Mouse (Mus musculus) myocyte (in vitro differentiated cells): ENCODE data around the gene Cdc6. TPM values are rescaled to one million over a fixed set of nuclear protein-coding genes. Genes with fewer than 3 reads are reported as not detected.

ENCODE experiments used
- H3K27me3 ChIP-seq: one replicate; pipeline ENCODE4 v1.6.1; 2011; ENCODE audit not compliant: control insufficient read depth, insufficient read depth, insufficient read length
- H3K36me3 ChIP-seq: one replicate; pipeline ENCODE4 v1.6.1; 2011; ENCODE audit not compliant: control insufficient read depth, insufficient read depth
- H3K4me2 ChIP-seq: one replicate; pipeline ENCODE4 v1.6.1; 2011; ENCODE audit warnings: low read depth, control low read depth
- H3K4me3 ChIP-seq: one replicate; pipeline ENCODE4 v1.5.1; 2011; ENCODE audit warnings: mild to moderate bottlenecking, control low read depth, moderate library complexity
- H3K79me2 ChIP-seq: one replicate; pipeline ENCODE4 v1.6.1; 2011; ENCODE audit not compliant: control insufficient read depth, insufficient read depth
- H3ac ChIP-seq: one replicate; pipeline ENCODE4 v1.6.1; 2011; ENCODE audit not compliant: control insufficient read depth, insufficient read length
- CEBPB ChIP-seq: IDR thresholded peaks from 2 replicates; pipeline ENCODE4 v1.6.1; 2011; ENCODE audit warnings: mild to moderate bottlenecking, moderate library complexity; ENCODE audit not compliant: poor library complexity, insufficient read depth, severe bottlenecking
- E2F4 ChIP-seq: IDR thresholded peaks from one replicate; pipeline ENCODE4 v1.6.1; 2011; ENCODE audit warnings: mild to moderate bottlenecking, control low read depth, moderate library complexity; ENCODE audit not compliant: insufficient read depth
- MAX ChIP-seq: IDR thresholded peaks from one replicate; pipeline ENCODE4 v1.6.1; 2011; ENCODE audit warnings: low read depth, mild to moderate bottlenecking, control low read depth
- MYOD1 ChIP-seq, 3 experiments: IDR thresholded peaks; one replicate each; pipeline ENCODE4 v1.6.1; 2011; ENCODE audit warnings: control low read depth in 2 of 3, low read depth in 2 of 3, mild to moderate bottlenecking in 2 of 3, moderate library complexity in 1 of 3; ENCODE audit not compliant: insufficient read length in 2 of 3, control insufficient read depth in 1 of 3
- MYOG ChIP-seq, 3 experiments: IDR thresholded peaks; one replicate each; pipeline ENCODE4 v1.6.1; 2011; ENCODE audit warnings: control low read depth in 2 of 3, low read depth in 2 of 3, mild to moderate bottlenecking in 2 of 3; ENCODE audit not compliant: insufficient read length in 2 of 3, control insufficient read depth in 1 of 3, insufficient read depth in 1 of 3
- POLR2A ChIP-seq: IDR thresholded peaks from one replicate; pipeline ENCODE4 v1.6.1; 2011; ENCODE audit warnings: low read depth, mild to moderate bottlenecking, control low read depth, moderate library complexity; ENCODE audit not compliant: insufficient read length
- POLR2AphosphoS2 ChIP-seq: IDR thresholded peaks from one replicate; pipeline ENCODE4 v1.6.1; 2011; ENCODE audit warnings: low read depth, control low read depth; ENCODE audit not compliant: insufficient read length
- REST ChIP-seq: IDR thresholded peaks from one replicate; pipeline ENCODE4 v1.6.1; 2011; ENCODE audit warnings: mild to moderate bottlenecking, control low read depth, moderate library complexity; ENCODE audit not compliant: insufficient read depth, insufficient read length
- SRF ChIP-seq: IDR thresholded peaks from one replicate; pipeline ENCODE4 v1.6.1; 2011; ENCODE audit warnings: low read depth; ENCODE audit not compliant: control insufficient read depth, insufficient read length
- TCF12 ChIP-seq: IDR thresholded peaks from one replicate; pipeline ENCODE4 v1.6.1; 2011; ENCODE audit warnings: mild to moderate bottlenecking, control low read depth; ENCODE audit not compliant: poor library complexity, insufficient read depth, severe bottlenecking
- TCF3 ChIP-seq: IDR thresholded peaks from one replicate; pipeline ENCODE4 v1.6.1; 2011; ENCODE audit warnings: low read depth, control low read depth; ENCODE audit not compliant: insufficient read length
- USF1 ChIP-seq: IDR thresholded peaks from one replicate; pipeline ENCODE4 v1.6.1; 2011; ENCODE audit warnings: low read depth, mild to moderate bottlenecking, control low read depth, moderate library complexity
- polyA plus RNA-seq: library from polyadenylated mRNA; unstranded; fragments of >200 nt; fragmentation: generic; extraction: Trizol; gene quantifications from one replicate; pipeline ENCODE4 v1.2.1, GENCODE M21; 2012; ENCODE audit warnings: missing spikeins

Gene Cdc6
- polyA plus RNA-seq, 1 experiment, result 2.6 TPM

DNA sequence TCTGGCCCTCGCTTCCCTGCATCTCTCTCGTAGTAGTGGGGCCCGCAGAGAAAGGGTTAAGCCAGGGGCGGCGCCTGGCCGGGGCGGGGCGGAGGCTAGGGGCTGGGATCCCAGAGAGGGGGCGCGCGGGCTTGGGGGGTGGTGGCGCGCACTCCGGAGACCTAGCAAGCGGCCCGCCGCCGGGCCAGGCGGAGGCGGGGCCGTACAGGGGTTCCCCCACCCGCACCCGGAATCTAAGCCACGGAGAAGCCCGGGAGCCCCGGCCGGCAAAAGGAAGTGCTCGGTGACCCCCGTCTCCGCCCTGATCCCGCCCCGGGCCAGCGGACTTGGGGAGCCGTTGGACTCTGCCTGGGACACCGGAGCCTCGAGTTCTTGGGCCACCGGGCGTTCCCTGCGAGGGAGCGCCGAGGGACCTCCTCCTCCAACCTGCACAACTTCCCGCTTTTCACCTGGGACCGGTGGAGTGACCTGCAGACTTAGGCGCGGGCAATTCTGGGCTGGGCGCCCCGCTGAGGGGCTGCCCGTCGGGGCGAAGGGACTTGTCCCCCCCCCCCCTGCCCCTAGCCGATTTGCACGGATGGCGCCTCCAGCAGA is 52.8 kb downstream of the Cdc6 start:
- peak overlapping the region; percentile 24 for H3ac ChIP-seq
- H3K79me2 ChIP-seq, result peaks cover 60% of the 10 kb centered on the region
- H3K36me3 ChIP-seq, result no peaks in the 10 kb centered on the region
- H3K4me3 ChIP-seq, result peak overlapping the region; percentile 72
- no peaks in the 10 kb centered on the region for H3K27me3 ChIP-seq
- TF ChIP-seq POLR2AphosphoS2 (peak; percentile 41), E2F4 (no peak), USF1 (no peak), REST (no peak), MYOG (IDR thresholded peaks at IDR 0.05; ENCODE audit: control insufficient read depth in 1 of 3, insufficient read depth in 1 of 3, insufficient read length in 2 of 3, low read depth in 2 of 3) (no peak)
- H3K4me2 ChIP-seq, result peak overlapping the region; percentile 94

- no peaks in the 10 kb centered on the region for H3K36me3 ChIP-seq
- peak overlapping the region; percentile 72 for H3K4me3 ChIP-seq
- H3ac ChIP-seq, result peak overlapping the region; percentile 24
- peak overlapping the region; percentile 77 for H3K4me2 ChIP-seq
- no peaks in the 10 kb centered on the region for H3K27me3 ChIP-seq
- peaks cover 63% of the 10 kb centered on the region for H3K79me2 ChIP-seq
- TF ChIP-seq CEBPB, result no peak
- TF ChIP-seq POLR2AphosphoS2, result peak; percentile 52
Measured at GRCm38 (mm10) chr11:98961051-98961592, 53.5 kb downstream of the Cdc6 start.

GRCm38 (mm10) chr11:98961766-98962165 is 54.2 kb downstream of the Cdc6 start:
- Histone ChIP-seq H3ac (no peak overlapping the region), H3K4me2 (peak overlapping the region; percentile 77), H3K79me2 (peaks cover 58% of the 10 kb centered on the region), H3K4me3 (peak overlapping the region; percentile 72), H3K36me3 (no peaks in the 10 kb centered on the region), H3K27me3 (no peaks in the 10 kb centered on the region)
- TF ChIP-seq REST (no peak), POLR2AphosphoS2 (peak; percentile 50), MYOG (IDR thresholded peaks at IDR 0.05; ENCODE audit: control insufficient read depth in 1 of 3, insufficient read depth in 1 of 3, insufficient read length in 2 of 3, low read depth in 2 of 3) (no peak), MAX (no peak)

- Histone ChIP-seq H3K36me3 (no peaks in the 10 kb centered on the region), H3ac (no peak overlapping the region)
Measured at GRCm38 (mm10) chr11:98962421-98963095, 55.0 kb downstream of the Cdc6 start.

DNA sequence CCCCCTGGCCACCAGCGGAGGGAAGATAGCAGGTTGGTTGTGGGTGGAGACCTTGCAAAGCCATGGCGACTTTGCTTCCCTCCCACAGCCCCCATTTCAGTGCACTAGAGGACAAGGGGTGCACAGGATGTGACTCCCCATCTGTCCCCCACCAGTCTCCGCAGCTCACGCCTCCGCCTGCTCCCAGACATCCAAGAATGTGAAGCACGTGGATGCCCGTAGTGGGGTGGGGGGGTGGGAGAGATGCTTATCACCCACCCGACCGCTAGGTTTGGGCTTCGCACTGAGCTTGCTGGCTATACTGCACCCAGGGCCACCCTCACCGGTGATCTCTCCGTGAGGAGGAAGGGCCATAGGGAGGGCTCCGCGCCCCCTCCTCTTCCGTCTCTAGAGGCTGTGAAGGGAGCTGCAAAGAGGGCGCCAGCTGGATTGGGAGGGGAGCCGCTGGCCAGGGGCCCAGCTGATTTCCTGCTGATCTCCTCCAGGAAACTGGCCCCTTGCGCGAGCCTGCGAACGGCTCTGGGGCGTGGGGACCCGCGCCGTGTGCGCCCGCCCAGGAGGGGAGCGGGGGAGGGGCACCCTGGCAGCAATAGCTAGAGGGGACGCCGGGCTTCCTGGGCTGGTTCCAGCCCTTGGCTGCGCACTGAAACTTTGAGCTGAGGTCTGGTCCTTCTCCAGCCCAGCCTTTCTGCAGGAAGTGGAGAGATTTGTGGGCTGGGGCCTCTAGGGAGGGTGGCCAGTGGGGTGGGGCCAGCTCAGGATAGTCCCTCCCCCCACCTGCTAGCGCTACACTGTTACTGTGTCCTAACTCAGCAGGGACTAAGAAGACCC is 55.8 kb downstream of the Cdc6 start:
- Histone ChIP-seq H3K27me3 (no peaks in the 10 kb centered on the region), H3K4me3 (peak overlapping the region; percentile 72), H3ac (no peak overlapping the region), H3K4me2 (peak overlapping the region; percentile 77), H3K36me3 (no peaks in the 10 kb centered on the region), H3K79me2 (peaks cover 55% of the 10 kb centered on the region)
- TF ChIP-seq POLR2AphosphoS2, result no peak
- TF ChIP-seq MYOD1 (IDR thresholded peaks at IDR 0.05; ENCODE audit: control insufficient read depth in 1 of 3, insufficient read length in 2 of 3, low read depth in 2 of 3), result peak in 2 of 3 experiments; percentile 24 to 35

More at GRCm38 (mm10) chr11:98962421-98963095, 55.0 kb downstream of the Cdc6 start:
- TF ChIP-seq CEBPB (no peak), SRF (no peak), REST (no peak), MAX (no peak)
- Histone ChIP-seq H3K4me2 (peak overlapping the region; percentile 77), H3K27me3 (no peaks in the 10 kb centered on the region), H3K79me2 (peaks cover 58% of the 10 kb centered on the region), H3K4me3 (peak overlapping the region; percentile 72)

DNA sequence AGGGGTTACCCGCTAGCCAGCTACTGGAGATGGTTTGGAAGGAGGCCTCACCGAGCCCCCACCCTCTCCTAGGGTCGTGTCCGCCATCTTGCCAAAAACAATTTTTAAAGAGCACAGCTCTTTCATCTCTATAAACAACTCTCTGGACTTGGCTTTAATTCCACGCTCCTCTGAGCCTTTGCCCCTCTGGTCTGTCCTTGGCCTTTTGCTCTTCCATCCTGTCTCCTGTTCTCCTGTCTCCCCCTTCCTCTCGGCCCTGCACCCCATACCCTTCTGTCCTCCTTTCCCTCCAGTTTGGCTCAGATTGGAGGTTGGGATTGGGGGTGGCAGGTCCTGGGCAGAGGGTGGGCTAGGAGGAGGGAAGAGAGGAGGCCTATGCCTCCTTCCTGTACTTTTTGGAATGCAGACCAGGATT is 56.6 kb downstream of the Cdc6 start:
- no peak for TF ChIP-seq MAX
- TF ChIP-seq TCF12, result no peak
- no peak for TF ChIP-seq CEBPB
- no peak for TF ChIP-seq POLR2A
- TF ChIP-seq MYOG (IDR thresholded peaks at IDR 0.05; ENCODE audit: control insufficient read depth in 1 of 3, insufficient read depth in 1 of 3, insufficient read length in 2 of 3, low read depth in 2 of 3), result no peak
- TF ChIP-seq REST, result no peak
- no peak for TF ChIP-seq POLR2AphosphoS2
- TF ChIP-seq MYOD1 (IDR thresholded peaks at IDR 0.05; ENCODE audit: control insufficient read depth in 1 of 3, insufficient read length in 2 of 3, low read depth in 2 of 3), result no peak
- TF ChIP-seq TCF3, result no peak
- TF ChIP-seq E2F4, result no peak
- no peak for TF ChIP-seq SRF
- TF ChIP-seq USF1, result no peak
- H3K4me3 ChIP-seq, result peak overlapping the region; percentile 72
- H3K36me3 ChIP-seq, result no peaks in the 10 kb centered on the region
- peaks cover 55% of the 10 kb centered on the region for H3K79me2 ChIP-seq
- no peak overlapping the region for H3ac ChIP-seq
- H3K27me3 ChIP-seq, result no peaks in the 10 kb centered on the region
- peak overlapping the region; percentile 77 for H3K4me2 ChIP-seq
